Mouse (Mus musculus): ENCODE results near the gene Elovl5. TPM values are rescaled to one million over a fixed set of nuclear protein-coding genes. Genes with fewer than 3 reads are reported as not detected.

The Elovl5 gene
- polyA plus RNA-seq, 1 experiment from 2014 or later: 19.2 TPM

- Histone ChIP-seq H3K4me2 (ENCODE audit: low read depth, low read length) (no peak overlapping the region), H3K36me3 (ENCODE audit: control insufficient read depth, insufficient read depth) (no peaks in the 10 kb centered on the region), H3K9me3 (replicated peaks; ENCODE audit: control insufficient read depth, low read length) (no peaks in the 10 kb centered on the region), H3K27me3 (ENCODE audit: control insufficient read depth, insufficient read depth, low read depth, low read length) (no peaks in the 10 kb centered on the region), H3K4me1 (ENCODE audit: control insufficient read depth, low read depth, low read length) (no peaks in the 10 kb centered on the region; the same call in 1 of the 2 replicates), H3K4me3 (ENCODE audit: low read depth, low read length) (no peak overlapping the region), H3K27ac (ENCODE audit: low read length) (no peak overlapping the region), H3K9ac (ENCODE audit: low read depth, low read length) (no peak overlapping the region)
- ATAC-seq (ENCODE audit: low read depth): no peak
- 72% methylated on average over 6 of the region's 6 CpGs for whole genome bisulfite sequencing (ENCODE audit: insufficient replicate concordance)
These were observed 52.2 kb downstream of the Elovl5 start for GRCm38 (mm10) chr9:77969192-77969953.

- H3K4me1 ChIP-seq (ENCODE audit: control insufficient read depth, low read depth, low read length): peaks cover 2% of the 10 kb centered on the region; the same call in 1 of the 2 replicates
- H3K9ac ChIP-seq (ENCODE audit: low read depth, low read length): no peak overlapping the region
- H3K4me2 ChIP-seq (ENCODE audit: low read depth, low read length): no peak overlapping the region
- ATAC-seq (ENCODE audit: low read depth): no peak
- no peak overlapping the region for H3K4me3 ChIP-seq (ENCODE audit: low read depth, low read length)
- whole genome bisulfite sequencing (ENCODE audit: insufficient replicate concordance): 80% methylated on average over 7 of the region's 7 CpGs
- no peaks in the 10 kb centered on the region for H3K9me3 ChIP-seq (replicated peaks; ENCODE audit: control insufficient read depth, low read length)
- H3K27ac ChIP-seq (ENCODE audit: low read length): no peak overlapping the region
- no peaks in the 10 kb centered on the region for H3K36me3 ChIP-seq (ENCODE audit: control insufficient read depth, insufficient read depth)
- no peaks in the 10 kb centered on the region for H3K27me3 ChIP-seq (ENCODE audit: control insufficient read depth, insufficient read depth, low read depth, low read length)
These were observed 61.8 kb downstream of the Elovl5 start for GRCm38 (mm10) chr9:77979000-77979399.

- Histone ChIP-seq H3K36me3 (ENCODE audit: control insufficient read depth, insufficient read depth) (no peaks in the 10 kb centered on the region), H3K9ac (ENCODE audit: low read depth, low read length) (no peak overlapping the region), H3K9me3 (replicated peaks; ENCODE audit: control insufficient read depth, low read length) (no peaks in the 10 kb centered on the region), H3K4me1 (ENCODE audit: control insufficient read depth, low read depth, low read length) (peaks cover 2% of the 10 kb centered on the region; the same call in 1 of the 2 replicates), H3K27me3 (ENCODE audit: control insufficient read depth, insufficient read depth, low read depth, low read length) (no peaks in the 10 kb centered on the region), H3K4me3 (ENCODE audit: low read depth, low read length) (no peak overlapping the region), H3K4me2 (ENCODE audit: low read depth, low read length) (no peak overlapping the region), H3K27ac (ENCODE audit: low read length) (no peak overlapping the region)
- no peak for ATAC-seq (ENCODE audit: low read depth)
- WGBS (ENCODE audit: insufficient replicate concordance): 79% methylated on average over 16 of the region's 16 CpGs
These were observed 65.5 kb downstream of the Elovl5 start for GRCm38 (mm10) chr9:77982616-77983015.

GRCm38 (mm10) chr9:77983521-77983920 lies 66.4 kb downstream of the Elovl5 start:
- H3K27ac ChIP-seq (ENCODE audit: low read length): no peak overlapping the region
- peak; percentile 52; the same call in 1 of the 2 replicates for ATAC-seq (ENCODE audit: low read depth)

GRCm38 (mm10) chr9:77986153-77986795 lies 69.1 kb downstream of the Elovl5 start:
- Histone ChIP-seq H3K36me3 (ENCODE audit: control insufficient read depth, insufficient read depth) (no peaks in the 10 kb centered on the region), H3K27ac (ENCODE audit: low read length) (no peak overlapping the region), H3K4me1 (ENCODE audit: control insufficient read depth, low read depth, low read length) (peaks cover 2% of the 10 kb centered on the region; the same call in 1 of the 2 replicates), H3K27me3 (ENCODE audit: control insufficient read depth, insufficient read depth, low read depth, low read length) (no peaks in the 10 kb centered on the region), H3K4me2 (ENCODE audit: low read depth, low read length) (no peak overlapping the region), H3K9ac (ENCODE audit: low read depth, low read length) (no peak overlapping the region), H3K9me3 (replicated peaks; ENCODE audit: control insufficient read depth, low read length) (no peaks in the 10 kb centered on the region), H3K4me3 (ENCODE audit: low read depth, low read length) (no peak overlapping the region)
- ATAC-seq (ENCODE audit: low read depth): no peak
- 67% methylated on average over 8 of the region's 8 CpGs for WGBS (ENCODE audit: insufficient replicate concordance)

More at GRCm38 (mm10) chr9:77983521-77983920, 66.4 kb downstream of the Elovl5 start:
- no peak overlapping the region for H3K4me2 ChIP-seq (ENCODE audit: low read depth, low read length)
- peaks cover 2% of the 10 kb centered on the region; the same call in 1 of the 2 replicates for H3K4me1 ChIP-seq (ENCODE audit: control insufficient read depth, low read depth, low read length)
- WGBS (ENCODE audit: insufficient replicate concordance): 64% methylated on average over 6 of the region's 6 CpGs
- H3K9ac ChIP-seq (ENCODE audit: low read depth, low read length): no peak overlapping the region
- no peaks in the 10 kb centered on the region for H3K36me3 ChIP-seq (ENCODE audit: control insufficient read depth, insufficient read depth)
- H3K27me3 ChIP-seq (ENCODE audit: control insufficient read depth, insufficient read depth, low read depth, low read length): no peaks in the 10 kb centered on the region
- H3K9me3 ChIP-seq (replicated peaks; ENCODE audit: control insufficient read depth, low read length): no peaks in the 10 kb centered on the region
- H3K4me3 ChIP-seq (ENCODE audit: low read depth, low read length): no peak overlapping the region

- H3K27me3 ChIP-seq (ENCODE audit: control insufficient read depth, insufficient read depth, low read depth, low read length): no peaks in the 10 kb centered on the region
- 72% methylated on average over 8 of the region's 8 CpGs for WGBS (ENCODE audit: insufficient replicate concordance)
- H3K27ac ChIP-seq (ENCODE audit: low read length): no peak overlapping the region
- H3K9me3 ChIP-seq (replicated peaks; ENCODE audit: control insufficient read depth, low read length): no peaks in the 10 kb centered on the region
- no peak overlapping the region for H3K9ac ChIP-seq (ENCODE audit: low read depth, low read length)
- H3K4me3 ChIP-seq (ENCODE audit: low read depth, low read length): no peak overlapping the region
- no peak for ATAC-seq (ENCODE audit: low read depth)
- no peak overlapping the region for H3K4me2 ChIP-seq (ENCODE audit: low read depth, low read length)
- peaks cover 18% of the 10 kb centered on the region for H3K4me1 ChIP-seq (ENCODE audit: control insufficient read depth, low read depth, low read length)
- no peaks in the 10 kb centered on the region for H3K36me3 ChIP-seq (ENCODE audit: control insufficient read depth, insufficient read depth)
These were observed 72.5 kb downstream of the Elovl5 start for GRCm38 (mm10) chr9:77989626-77990025.

- H3K4me1 ChIP-seq (ENCODE audit: control insufficient read depth, low read depth, low read length): peaks cover 25% of the 10 kb centered on the region
- ATAC-seq (ENCODE audit: low read depth): no peak
- H3K4me2 ChIP-seq (ENCODE audit: low read depth, low read length): no peak overlapping the region
- H3K36me3 ChIP-seq (ENCODE audit: control insufficient read depth, insufficient read depth): no peaks in the 10 kb centered on the region
- H3K9me3 ChIP-seq (replicated peaks; ENCODE audit: control insufficient read depth, low read length): no peaks in the 10 kb centered on the region
- H3K9ac ChIP-seq (ENCODE audit: low read depth, low read length): no peak overlapping the region
- H3K27ac ChIP-seq (ENCODE audit: low read length): no peak overlapping the region
- H3K27me3 ChIP-seq (ENCODE audit: control insufficient read depth, insufficient read depth, low read depth, low read length): no peaks in the 10 kb centered on the region
- H3K4me3 ChIP-seq (ENCODE audit: low read depth, low read length): no peak overlapping the region
- WGBS (ENCODE audit: insufficient replicate concordance): 65% methylated on average over 8 of the region's 8 CpGs
These were observed 73.1 kb downstream of the Elovl5 start for GRCm38 (mm10) chr9:77990278-77990677.

- Histone ChIP-seq H3K36me3 (ENCODE audit: control insufficient read depth, insufficient read depth) (no peaks in the 10 kb centered on the region), H3K4me1 (ENCODE audit: control insufficient read depth, low read depth, low read length) (peaks cover 30% of the 10 kb centered on the region), H3K27me3 (ENCODE audit: control insufficient read depth, insufficient read depth, low read depth, low read length) (no peaks in the 10 kb centered on the region), H3K27ac (ENCODE audit: low read length) (no peak overlapping the region), H3K9ac (ENCODE audit: low read depth, low read length) (no peak overlapping the region), H3K9me3 (replicated peaks; ENCODE audit: control insufficient read depth, low read length) (no peaks in the 10 kb centered on the region), H3K4me2 (ENCODE audit: low read depth, low read length) (no peak overlapping the region), H3K4me3 (ENCODE audit: low read depth, low read length) (no peak overlapping the region)
- ATAC-seq (ENCODE audit: low read depth): no peak
- 84% methylated on average over 4 of the region's 4 CpGs for WGBS (ENCODE audit: insufficient replicate concordance)
These were observed 74.5 kb downstream of the Elovl5 start for GRCm38 (mm10) chr9:77991650-77992049.

- H3K9ac ChIP-seq (ENCODE audit: low read depth, low read length): no peak overlapping the region
- H3K4me2 ChIP-seq (ENCODE audit: low read depth, low read length): no peak overlapping the region
These were observed 75.1 kb downstream of the Elovl5 start for GRCm38 (mm10) chr9:77992276-77992675.

More at GRCm38 (mm10) chr9:77992276-77992675, 75.1 kb downstream of the Elovl5 start:
- Histone ChIP-seq H3K36me3 (ENCODE audit: control insufficient read depth, insufficient read depth) (no peaks in the 10 kb centered on the region), H3K4me3 (ENCODE audit: low read depth, low read length) (no peak overlapping the region), H3K27me3 (ENCODE audit: control insufficient read depth, insufficient read depth, low read depth, low read length) (no peaks in the 10 kb centered on the region), H3K27ac (ENCODE audit: low read length) (peak overlapping the region; percentile 54), H3K4me1 (ENCODE audit: control insufficient read depth, low read depth, low read length) (peaks cover 30% of the 10 kb centered on the region), H3K9me3 (replicated peaks; ENCODE audit: control insufficient read depth, low read length) (no peaks in the 10 kb centered on the region)
- 86% methylated on average over 6 of the region's 6 CpGs for WGBS (ENCODE audit: insufficient replicate concordance)
- ATAC-seq (ENCODE audit: low read depth): no peak
